Mouse (Mus musculus) kidney, postnatal 25 days (tissue): ENCODE measurements around the gene Mta2.
"Not testable (repeated sequence)": the region's sequence is repeated elsewhere in the genome, so short reads cannot be mapped to it uniquely, and the experiment has no call there.

Source experiments
- DNase-seq, 2 experiments: peaks; one replicate each; pipeline ENCODE4 v3.0.0; 2021; ENCODE audit warnings: mixed read lengths in 2 of 2

The Mta2 gene

GRCm38 (mm10) chr19:8941515-8942217, at the start of gene Mta2:
TSS of gene Mta2 (plus strand) at chr19:8941875.
- peak; percentile 98 for DNase-seq

- peak; percentile 85 to 90 for DNase-seq
These were observed 48.6 kb upstream of the Mta2 start, which contains the start of gene Ints5 for GRCm38 (mm10) chr19:8892829-8893766. TSS of gene Ints5 (plus strand) at chr19:8893005.

GRCm38 (mm10) chr19:8895397-8895960, 46.2 kb upstream of the Mta2 start:
- no peak for DNase-seq

- DNase-seq: not testable (repeated sequence)
These were observed 45.4 kb upstream of the Mta2 start for GRCm38 (mm10) chr19:8896231-8896630.

- peak; percentile 62 to 78 for DNase-seq
These were observed 44.3 kb upstream of the Mta2 start for GRCm38 (mm10) chr19:8897211-8897864.

GRCm38 (mm10) chr19:8897865-8898495, 43.7 kb upstream of the Mta2 start, which contains the start of gene Ganab:
TSS of gene Ganab (plus strand) at chr19:8898071.
- DNase-seq: peak; percentile 97 to 99

GRCm38 (mm10) chr19:8898576-8898975, 43.1 kb upstream of the Mta2 start:
- DNase-seq: peak; percentile 10 to 46

- peak in 1 of 2 experiments; percentile 38 for DNase-seq
These were observed 42.6 kb upstream of the Mta2 start for GRCm38 (mm10) chr19:8899079-8899478.

- DNase-seq: no peak
These were observed 38.3 kb upstream of the Mta2 start for GRCm38 (mm10) chr19:8903412-8903811.

GRCm38 (mm10) chr19:8908531-8908930, 33.1 kb upstream of the Mta2 start:
- no peak for DNase-seq

- no peak for DNase-seq
These were observed 29.9 kb upstream of the Mta2 start for GRCm38 (mm10) chr19:8911810-8912209.

- DNase-seq: no peak
These were observed 27.5 kb upstream of the Mta2 start for GRCm38 (mm10) chr19:8914212-8914611.

- no peak for DNase-seq
These were observed 22.7 kb upstream of the Mta2 start for GRCm38 (mm10) chr19:8919000-8919399.

- DNase-seq: no peak
These were observed 22.0 kb upstream of the Mta2 start for GRCm38 (mm10) chr19:8919684-8920072.

- peak; percentile 96 to 98 for DNase-seq
These were observed 21.5 kb upstream of the Mta2 start, which contains the start of gene B3gat3 for GRCm38 (mm10) chr19:8920073-8920736. TSS of gene B3gat3 (plus strand) at chr19:8920374.

GRCm38 (mm10) chr19:8920836-8921291, 20.8 kb upstream of the Mta2 start:
- peak; percentile 66 to 69 for DNase-seq

- no peak for DNase-seq
These were observed 19.9 kb upstream of the Mta2 start for GRCm38 (mm10) chr19:8921741-8922140.

GRCm38 (mm10) chr19:8926766-8927165, 14.9 kb upstream of the Mta2 start:
- no peak for DNase-seq

- DNase-seq: no peak
These were observed 13.7 kb upstream of the Mta2 start for GRCm38 (mm10) chr19:8927891-8928525.

GRCm38 (mm10) chr19:8928689-8929223, 12.9 kb upstream of the Mta2 start:
- no peak for DNase-seq
